Mouse (Mus musculus): ENCODE measurements at regions not wholly inside any gene's neighbourhood (a gene's known extent, or its start where the extent isn't known, plus 50 kb on each side); places are given as distances from the start of the nearest gene placed in this dataset.

DNA sequence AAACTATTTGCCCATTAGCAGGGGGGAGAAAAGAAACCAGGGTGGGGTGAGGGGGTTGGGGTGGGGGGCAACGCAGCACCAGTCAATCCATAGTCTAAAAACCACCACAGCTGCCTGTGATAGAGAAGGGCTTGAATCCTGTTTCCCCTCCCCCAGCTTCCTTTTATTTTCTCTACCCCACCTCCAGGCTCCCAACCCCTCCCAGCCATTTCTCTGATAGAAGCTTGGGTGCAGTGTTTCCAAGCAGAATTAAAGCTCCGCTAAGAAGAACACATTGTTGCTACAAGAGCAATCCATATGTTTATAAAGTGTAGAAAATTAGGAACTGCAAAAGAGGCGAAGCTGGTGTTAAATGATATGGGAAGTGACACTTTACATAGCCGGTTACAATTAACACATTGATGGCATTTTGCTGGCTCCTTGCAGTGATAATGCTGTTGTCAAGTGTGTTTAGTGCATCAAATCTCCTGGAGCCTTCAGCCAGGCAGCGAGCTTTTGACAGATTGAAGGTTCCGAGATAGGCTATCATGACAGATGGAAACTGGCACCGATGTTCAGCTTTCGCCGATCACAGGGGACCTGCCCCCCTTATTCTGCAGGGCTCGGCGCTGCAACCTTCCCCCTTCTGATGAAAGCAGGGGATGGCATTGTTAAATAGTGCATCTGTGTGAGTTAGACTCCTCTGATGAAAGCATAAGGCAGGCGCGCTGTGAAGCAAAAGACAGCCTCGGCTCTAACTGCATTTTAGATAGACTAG is 217.8 kb upstream of the Atp5g3 start:
- peaks cover 16% of the 10 kb centered on the region for H3K27me3 ChIP-seq (ENCODE audit: insufficient read depth, low read length)
- ATAC-seq (ENCODE audit: insufficient read depth) (no peak), DNase-seq (peak; percentile 27)
- peak overlapping the region; percentile 58 for H3K4me2 ChIP-seq
- WGBS: under 1% methylated on average over 14 of the region's 14 CpGs
- H3K9ac ChIP-seq: no peak overlapping the region
- peak overlapping the region; percentile 26 for H3K4me3 ChIP-seq (ENCODE audit: low read depth, low read length)
- no peak overlapping the region for H3K27ac ChIP-seq (ENCODE audit: low read depth)
- H3K4me1 ChIP-seq (ENCODE audit: insufficient read depth): peaks cover 8% of the 10 kb centered on the region; the same call in 1 of the 2 replicates
- no peaks in the 10 kb centered on the region for H3K9me3 ChIP-seq (ENCODE audit: low read depth, low read length)
- no peak for TF ChIP-seq CTCF (IDR thresholded peaks at IDR 0.05; ENCODE audit: low read depth)
- H3K36me3 ChIP-seq (ENCODE audit: insufficient read depth): no peaks in the 10 kb centered on the region

- TF ChIP-seq CTCF (IDR thresholded peaks at IDR 0.05; ENCODE audit: low read depth): no peak
- 82% methylated on average over 4 of the region's 4 CpGs for WGBS
- no peak overlapping the region for H3K9ac ChIP-seq
Observed at GRCm38 (mm10) chr2:74127136-74127535, 216.0 kb upstream of the Atp5g3 start.

DNA sequence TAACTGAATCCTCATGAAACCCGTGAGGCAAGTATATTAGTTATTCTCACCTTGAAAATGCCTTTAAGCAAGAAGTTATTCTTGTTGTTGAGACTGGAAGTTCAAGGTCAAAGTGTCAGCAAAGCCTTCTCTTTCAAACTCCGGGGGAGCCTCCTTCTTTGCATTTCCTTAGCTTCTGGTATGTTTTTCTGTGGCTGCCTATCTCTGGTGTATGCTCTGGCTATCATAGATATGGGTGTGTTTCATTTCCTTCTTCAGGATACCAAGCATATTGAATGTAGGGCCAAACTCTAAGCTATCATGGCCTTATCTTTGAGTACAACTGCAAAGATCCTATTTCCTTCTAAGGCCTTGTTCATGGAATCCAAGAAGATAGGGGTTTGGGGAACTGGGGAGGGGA is 213.1 kb upstream of the Atp5g3 start:
- H3K36me3 ChIP-seq (ENCODE audit: insufficient read depth): no peaks in the 10 kb centered on the region
- H3K4me1 ChIP-seq (ENCODE audit: insufficient read depth): 0 out of 2 replicates have a peak, but pooled peaks cover 3% of the 10 kb centered on the region
- TF ChIP-seq CTCF (IDR thresholded peaks at IDR 0.05; ENCODE audit: low read depth): no peak
- DNase-seq (no peak), ATAC-seq (ENCODE audit: insufficient read depth) (no peak)
- WGBS: 49% methylated on average over 2 of the region's 2 CpGs
- peaks cover 2% of the 10 kb centered on the region; the same call in 1 of the 2 replicates for H3K27me3 ChIP-seq (ENCODE audit: insufficient read depth, low read length)
- no peak overlapping the region for H3K9ac ChIP-seq
- no peak overlapping the region for H3K27ac ChIP-seq (ENCODE audit: low read depth)
- no peak overlapping the region for H3K4me3 ChIP-seq (ENCODE audit: low read depth, low read length)
- H3K4me2 ChIP-seq: no peak overlapping the region
- no peaks in the 10 kb centered on the region for H3K9me3 ChIP-seq (ENCODE audit: low read depth, low read length)

More at GRCm38 (mm10) chr2:74127136-74127535, 216.0 kb upstream of the Atp5g3 start:
- ATAC-seq (ENCODE audit: insufficient read depth) (no peak), DNase-seq (no peak)
- Histone ChIP-seq H3K36me3 (ENCODE audit: insufficient read depth) (no peaks in the 10 kb centered on the region), H3K4me2 (no peak overlapping the region), H3K9me3 (ENCODE audit: low read depth, low read length) (no peaks in the 10 kb centered on the region), H3K27me3 (ENCODE audit: insufficient read depth, low read length) (peaks cover 16% of the 10 kb centered on the region), H3K27ac (ENCODE audit: low read depth) (no peak overlapping the region), H3K4me3 (ENCODE audit: low read depth, low read length) (no peak overlapping the region), H3K4me1 (ENCODE audit: insufficient read depth) (peaks cover 8% of the 10 kb centered on the region; the same call in 1 of the 2 replicates)

GRCm38 (mm10) chr2:74123360-74124074 is 212.4 kb upstream of the Atp5g3 start:
- Histone ChIP-seq H3K27me3 (ENCODE audit: insufficient read depth, low read length) (no peaks in the 10 kb centered on the region), H3K9me3 (ENCODE audit: low read depth, low read length) (no peaks in the 10 kb centered on the region), H3K4me3 (ENCODE audit: low read depth, low read length) (no peak overlapping the region), H3K36me3 (ENCODE audit: insufficient read depth) (no peaks in the 10 kb centered on the region), H3K27ac (ENCODE audit: low read depth) (no peak overlapping the region), H3K4me2 (no peak overlapping the region), H3K4me1 (ENCODE audit: insufficient read depth) (0 out of 2 replicates have a peak, but pooled peaks cover under 1% of the 10 kb centered on the region), H3K9ac (no peak overlapping the region)
- no peak for TF ChIP-seq CTCF (IDR thresholded peaks at IDR 0.05; ENCODE audit: low read depth)
- DNase-seq (no peak), ATAC-seq (ENCODE audit: insufficient read depth) (no peak)
- 64% methylated on average over 6 of the region's 6 CpGs for WGBS

GRCm38 (mm10) chr2:74122937-74123336 is 211.8 kb upstream of the Atp5g3 start:
- H3K4me2 ChIP-seq: no peak overlapping the region
- WGBS: 78% methylated on average over 2 of the region's 2 CpGs
- TF ChIP-seq CTCF (IDR thresholded peaks at IDR 0.05; ENCODE audit: low read depth): no peak
- H3K4me3 ChIP-seq (ENCODE audit: low read depth, low read length): no peak overlapping the region
- H3K4me1 ChIP-seq (ENCODE audit: insufficient read depth): no peaks in the 10 kb centered on the region
- H3K27ac ChIP-seq (ENCODE audit: low read depth): no peak overlapping the region
- H3K27me3 ChIP-seq (ENCODE audit: insufficient read depth, low read length): no peaks in the 10 kb centered on the region
- ATAC-seq (ENCODE audit: insufficient read depth): no peak
- H3K9me3 ChIP-seq (ENCODE audit: low read depth, low read length): no peaks in the 10 kb centered on the region
- no peaks in the 10 kb centered on the region for H3K36me3 ChIP-seq (ENCODE audit: insufficient read depth)
- no peak for DNase-seq
- H3K9ac ChIP-seq: no peak overlapping the region

DNA sequence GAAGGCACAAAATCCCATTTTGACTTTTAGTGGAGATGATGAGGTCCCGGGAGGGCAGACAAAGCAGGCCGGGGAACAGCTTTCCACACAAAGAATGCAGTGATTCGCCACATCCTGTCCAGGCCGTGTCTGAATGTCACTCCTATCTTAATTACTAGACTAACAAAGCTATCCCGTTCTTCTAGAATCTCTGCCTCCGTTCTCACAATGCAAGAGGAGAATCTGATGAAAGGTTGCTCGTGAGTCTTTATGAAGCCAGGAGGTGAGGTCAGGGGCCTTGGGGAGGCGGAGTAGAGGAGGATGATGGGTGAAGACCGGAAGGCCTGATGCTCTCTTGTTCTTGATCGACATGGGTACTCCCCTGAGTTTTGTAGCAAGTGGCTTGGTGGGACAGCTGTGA is 208.9 kb upstream of the Atp5g3 start:
- H3K9ac ChIP-seq: no peak overlapping the region
- 50% methylated on average over 10 of the region's 10 CpGs for WGBS
- no peak for TF ChIP-seq CTCF (IDR thresholded peaks at IDR 0.05; ENCODE audit: low read depth)
- no peaks in the 10 kb centered on the region for H3K27me3 ChIP-seq (ENCODE audit: insufficient read depth, low read length)
- no peak overlapping the region for H3K4me2 ChIP-seq
- H3K4me3 ChIP-seq (ENCODE audit: low read depth, low read length): no peak overlapping the region
- ATAC-seq (ENCODE audit: insufficient read depth): no peak
- H3K36me3 ChIP-seq (ENCODE audit: insufficient read depth): no peaks in the 10 kb centered on the region
- DNase-seq: no peak
- H3K4me1 ChIP-seq (ENCODE audit: insufficient read depth): no peaks in the 10 kb centered on the region
- no peaks in the 10 kb centered on the region for H3K9me3 ChIP-seq (ENCODE audit: low read depth, low read length)
- no peak overlapping the region for H3K27ac ChIP-seq (ENCODE audit: low read depth)

Measured in lung, embryonic 14.5 days (tissue).